Mouse (Mus musculus) intestine, embryonic 16.5 days (tissue): ENCODE results near the gene Faf2. TPM values are rescaled to one million over a fixed set of nuclear protein-coding genes. Genes with fewer than 3 reads are reported as not detected.

Source experiments
- ATAC-seq: fragments of 200-750 bp; cut with Nextera tagmentation; 2 replicates; pipeline ENCODE4 v1.8.0; 2017; ENCODE audit warnings: moderate TSS enrichment, moderate library complexity
- H3K27ac ChIP-seq: fragments of 300-500 bp; sonication (generic); 2 replicates; pipeline ENCODE4 v1.5.1; 2014; ENCODE audit warnings: mild to moderate bottlenecking, low read length
- H3K27me3 ChIP-seq: fragments of 300-500 bp; sonication (generic); replicated peaks from 2 replicates; pipeline ENCODE4 v1.6.1; 2014; ENCODE audit warnings: low read length, control low read depth, mixed read lengths; ENCODE audit not compliant: control insufficient read depth, insufficient read depth
- H3K36me3 ChIP-seq: fragments of 300-500 bp; sonication (generic); 2 replicates; pipeline ENCODE4 v1.6.1; 2014; ENCODE audit warnings: low read length, control low read depth; ENCODE audit not compliant: control insufficient read depth, insufficient read depth
- H3K4me1 ChIP-seq: fragments of 300-500 bp; sonication (generic); 2 replicates; pipeline ENCODE4 v1.6.1; 2014; ENCODE audit warnings: low read length, control low read depth, mixed read lengths; ENCODE audit not compliant: control insufficient read depth, insufficient read depth
- H3K4me2 ChIP-seq: fragments of 300-500 bp; sonication (generic); 2 replicates; pipeline ENCODE4 v1.6.1; 2014; ENCODE audit warnings: low read depth, low read length, control low read depth
- H3K4me3 ChIP-seq: fragments of 300-500 bp; sonication (generic); 2 replicates; pipeline ENCODE4 v1.5.1; 2014; ENCODE audit warnings: mild to moderate bottlenecking, low read length
- H3K9ac ChIP-seq: fragments of 300-500 bp; sonication (generic); 2 replicates; pipeline ENCODE4 v1.6.1; 2014; ENCODE audit warnings: low read depth, low read length
- H3K9me3 ChIP-seq: fragments of 300-500 bp; sonication (generic); 2 replicates; pipeline ENCODE4 v1.6.1; 2016; ENCODE audit warnings: low read length, control low read depth; ENCODE audit not compliant: control insufficient read depth
- WGBS: fragments of 180-500 bp; shearing (Covaris S2); extraction: QIAGEN DNeasy Blood & Tissue Kit; methylation state at CpG from one replicate; pipeline ENCODE4 v1.1.7; 2014; 5-methylcytosine and 5-hydroxymethylcytosine counted together
- polyA plus RNA-seq: library from polyadenylated mRNA; unstranded; fragments of >200 nt; fragmentation: Nextera tagmentation; extraction: Ambion mirVana; gene quantifications from 2 replicates; pipeline ENCODE4 v1.2.1, GENCODE M21; 2015

Gene Faf2
- polyA plus RNA-seq, 1 experiment from 2014 or later, result 70.2 TPM

DNA sequence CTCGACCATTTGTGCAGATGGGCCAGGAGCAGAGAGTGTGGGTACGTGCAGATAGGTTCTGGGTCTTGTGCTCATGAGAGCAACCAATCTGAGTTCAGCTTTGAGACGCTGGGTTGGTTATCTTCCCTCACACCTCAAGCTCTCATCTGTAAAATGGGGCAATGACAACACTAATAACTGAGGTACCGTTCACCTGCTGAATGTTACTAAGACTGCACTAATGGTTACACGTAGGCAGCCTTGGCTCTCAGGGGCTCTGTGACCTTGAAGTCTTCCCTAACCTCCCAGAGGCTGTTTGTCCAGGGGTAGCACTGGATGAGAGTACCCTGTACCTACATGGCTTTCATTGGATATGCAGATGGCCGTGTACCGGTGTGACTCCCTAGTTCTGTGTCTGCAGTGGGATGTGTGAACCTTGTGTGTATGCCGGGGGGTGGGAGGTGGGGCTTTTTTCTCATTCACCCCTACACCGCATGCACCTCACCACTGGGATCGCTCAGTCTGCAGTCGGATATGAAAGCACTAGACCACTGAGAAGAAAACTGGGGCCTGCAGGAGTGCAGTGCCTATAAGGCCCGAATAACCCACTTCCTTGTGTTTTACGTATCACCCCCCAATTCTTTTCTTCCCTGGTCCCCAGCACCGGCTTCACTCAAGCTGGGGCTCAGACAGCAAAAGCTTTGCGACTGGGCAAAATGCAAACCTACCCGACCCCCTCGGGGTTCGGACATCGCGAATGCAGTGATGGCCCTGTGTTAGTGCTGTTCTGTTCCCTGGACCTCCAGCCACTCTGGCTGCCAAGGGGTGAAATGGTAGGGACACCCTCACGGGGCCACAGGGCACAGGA, 71.3 kb downstream of the Faf2 start:
- H3K27me3 ChIP-seq, result no peaks in the 10 kb centered on the region
- ATAC-seq, result no peak
- H3K4me1 ChIP-seq, result peaks cover 35% of the 10 kb centered on the region
- H3K4me2 ChIP-seq, result peak overlapping the region; percentile 97
- H3K4me3 ChIP-seq, result peak overlapping the region; percentile 94
- H3K27ac ChIP-seq, result peak overlapping the region; percentile 94
- no peaks in the 10 kb centered on the region for H3K36me3 ChIP-seq
- peak overlapping the region; percentile 95 for H3K9ac ChIP-seq
- WGBS, result 8% methylated on average over 21 of the region's 21 CpGs
- H3K9me3 ChIP-seq, result no peaks in the 10 kb centered on the region

- WGBS, result under 1% methylated on average over 85 of the region's 92 CpGs
- no peaks in the 10 kb centered on the region for H3K36me3 ChIP-seq
- H3K9me3 ChIP-seq, result no peaks in the 10 kb centered on the region
- peak; percentile 98 for ATAC-seq
- H3K27ac ChIP-seq, result peak within 1 kb of the TSS; percentile 98
- peaks cover 31% of the 10 kb centered on the region for H3K4me1 ChIP-seq
- H3K4me3 ChIP-seq, result peak within 1 kb of the TSS; percentile 94
- no peaks in the 10 kb centered on the region for H3K27me3 ChIP-seq
- H3K4me2 ChIP-seq, result peak within 1 kb of the TSS; percentile 97
- peak within 1 kb of the TSS; percentile 95 for H3K9ac ChIP-seq
Measured at GRCm38 (mm10) chr13:54693558-54694347, 72.2 kb downstream of the Faf2 start, which contains the start of gene Rnf44. TSS of gene Rnf44 (minus strand) at chr13:54693907.

GRCm38 (mm10) chr13:54694348-54695060, 72.9 kb downstream of the Faf2 start:
- Histone ChIP-seq H3K4me2 (peak overlapping the region; percentile 67), H3K27ac (peak overlapping the region; percentile 98), H3K9ac (peak overlapping the region; percentile 76), H3K9me3 (no peaks in the 10 kb centered on the region), H3K4me3 (peak overlapping the region; percentile 94), H3K36me3 (no peaks in the 10 kb centered on the region), H3K27me3 (no peaks in the 10 kb centered on the region), H3K4me1 (peaks cover 31% of the 10 kb centered on the region)
- WGBS, result 14% methylated on average over 26 of the region's 26 CpGs
- peak; percentile 83 for ATAC-seq

DNA sequence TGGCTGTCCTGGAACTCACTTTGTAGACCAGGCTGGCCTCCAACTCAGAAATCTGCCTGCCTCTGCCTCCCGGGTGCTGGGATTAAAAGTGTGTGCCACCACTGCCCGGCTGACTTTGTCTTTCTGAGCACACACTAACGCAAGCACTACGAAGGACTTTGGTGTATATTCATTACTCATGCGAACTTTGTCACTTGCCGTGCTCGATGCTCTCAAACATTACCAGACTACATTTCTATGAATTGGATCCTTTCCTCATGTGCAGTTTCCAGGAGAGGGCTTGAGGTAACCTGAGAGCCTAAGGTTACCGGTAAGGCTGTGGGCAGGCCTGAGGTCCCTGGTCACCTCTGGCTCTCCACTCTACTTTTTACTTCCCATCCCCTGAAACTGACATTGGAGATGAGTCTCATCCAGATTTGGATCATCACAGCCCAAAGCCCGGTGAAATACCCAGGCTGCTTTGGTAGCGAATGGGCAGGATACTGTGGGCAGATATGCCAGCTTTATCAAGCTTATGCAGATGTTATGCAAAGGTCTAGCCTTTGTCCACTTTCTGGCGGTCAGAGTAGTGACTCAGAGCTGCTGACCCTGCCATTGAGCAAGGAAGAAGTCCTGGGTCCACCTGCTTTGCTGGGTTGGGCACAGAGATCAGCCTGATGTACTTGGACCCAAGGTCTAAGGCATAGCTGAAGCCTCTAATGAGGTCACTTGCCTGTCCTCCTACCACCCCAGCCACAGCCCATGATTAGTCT, 74.1 kb downstream of the Faf2 start:
- 86% methylated on average over 11 of the region's 11 CpGs for WGBS
- Histone ChIP-seq H3K4me2 (no peak overlapping the region), H3K4me1 (peaks cover 33% of the 10 kb centered on the region), H3K4me3 (no peak overlapping the region), H3K36me3 (no peaks in the 10 kb centered on the region), H3K9me3 (no peaks in the 10 kb centered on the region), H3K27me3 (no peaks in the 10 kb centered on the region), H3K9ac (no peak overlapping the region), H3K27ac (no peak overlapping the region)
- no peak for ATAC-seq

- no peaks in the 10 kb centered on the region for H3K36me3 ChIP-seq
- no peaks in the 10 kb centered on the region for H3K27me3 ChIP-seq
- H3K9ac ChIP-seq, result peak within 1 kb of the TSS; percentile 70
- peak within 1 kb of the TSS; percentile 75 for H3K27ac ChIP-seq
- WGBS, result 32% methylated on average over 5 of the region's 5 CpGs
- ATAC-seq, result peak; percentile 90
- no peaks in the 10 kb centered on the region for H3K9me3 ChIP-seq
- H3K4me2 ChIP-seq, result peak within 1 kb of the TSS; percentile 53
- H3K4me1 ChIP-seq, result peaks cover 29% of the 10 kb centered on the region
- peak within 1 kb of the TSS; percentile 54 for H3K4me3 ChIP-seq
Measured at GRCm38 (mm10) chr13:54701243-54701642, 79.7 kb downstream of the Faf2 start, which contains the start of gene Cdhr2. TSS of gene Cdhr2 (plus strand) at chr13:54701461.

- Histone ChIP-seq H3K36me3 (no peaks in the 10 kb centered on the region), H3K4me3 (peak overlapping the region; percentile 54), H3K27ac (peak overlapping the region; percentile 75), H3K9me3 (no peaks in the 10 kb centered on the region), H3K9ac (peak overlapping the region; percentile 70), H3K27me3 (no peaks in the 10 kb centered on the region), H3K4me1 (peaks cover 29% of the 10 kb centered on the region), H3K4me2 (peak overlapping the region; percentile 53)
- no peak for ATAC-seq
- WGBS, result 63% methylated on average over 7 of the region's 7 CpGs
Measured at GRCm38 (mm10) chr13:54702507-54702906, 80.9 kb downstream of the Faf2 start.

GRCm38 (mm10) chr13:54704890-54705289, 83.3 kb downstream of the Faf2 start:
- peak; percentile 57 for ATAC-seq
- no peak overlapping the region for H3K4me3 ChIP-seq
- peak overlapping the region; percentile 17; the same call in 1 of the 2 replicates for H3K4me2 ChIP-seq
- peaks cover 29% of the 10 kb centered on the region for H3K4me1 ChIP-seq
- no peak overlapping the region for H3K9ac ChIP-seq
- H3K27me3 ChIP-seq, result no peaks in the 10 kb centered on the region
- 34% methylated on average over 6 of the region's 6 CpGs for WGBS
- peak overlapping the region; percentile 74 for H3K27ac ChIP-seq
- no peaks in the 10 kb centered on the region for H3K36me3 ChIP-seq
- H3K9me3 ChIP-seq, result no peaks in the 10 kb centered on the region

- Histone ChIP-seq H3K27ac (no peak overlapping the region), H3K9me3 (no peaks in the 10 kb centered on the region; the same call in 1 of the 2 replicates), H3K4me1 (peaks cover 4% of the 10 kb centered on the region), H3K4me2 (no peak overlapping the region), H3K27me3 (no peaks in the 10 kb centered on the region), H3K9ac (no peak overlapping the region), H3K4me3 (no peak overlapping the region), H3K36me3 (no peaks in the 10 kb centered on the region)
- WGBS, result 76% methylated on average over 3 of the region's 3 CpGs
- ATAC-seq, result no peak
Measured at GRCm38 (mm10) chr13:54710866-54711265, 89.3 kb downstream of the Faf2 start.
